Mouse (Mus musculus) embryonic facial prominence, embryonic 14.5 days (tissue): ENCODE measurements at regions not wholly inside any gene's neighbourhood (a gene's known extent, or its start where the extent isn't known, plus 50 kb on each side); places are given as distances from the start of the nearest gene placed in this dataset.

ENCODE experiments used
- ATAC-seq: fragments of 200-750 bp; cut with Nextera tagmentation; 2 replicates; pipeline ENCODE4 v1.8.0; 2017; ENCODE audit warnings: low read depth, moderate number of reproducible peaks, moderate TSS enrichment
- DNase-seq: peaks from one replicate; pipeline ENCODE4 v3.0.0-alpha.2; 2015; ENCODE audit warnings: low spot score
- H3K27ac ChIP-seq: fragments of 300-500 bp; sonication (generic); replicated peaks from 2 replicates; pipeline ENCODE4 v1.5.1; 2014; ENCODE audit warnings: low read depth, mild to moderate bottlenecking, low read length, moderate library complexity
- H3K27me3 ChIP-seq: fragments of 300-500 bp; sonication (generic); replicated peaks from 2 replicates; pipeline ENCODE4 v1.6.1; 2014; ENCODE audit warnings: low read length; ENCODE audit not compliant: control insufficient read depth, insufficient read depth
- H3K36me3 ChIP-seq: fragments of 300-500 bp; sonication (generic); 2 replicates; pipeline ENCODE4 v1.6.1; 2014; ENCODE audit warnings: low read length, mixed read lengths; ENCODE audit not compliant: control insufficient read depth, insufficient read depth
- H3K4me1 ChIP-seq: fragments of 300-500 bp; sonication (generic); 2 replicates; pipeline ENCODE4 v1.6.1; 2014; ENCODE audit warnings: antibody characterized with exemption, low read length; ENCODE audit not compliant: control insufficient read depth, insufficient read depth
- H3K4me2 ChIP-seq: fragments of 300-500 bp; sonication (generic); 2 replicates; pipeline ENCODE4 v1.6.1; 2014; ENCODE audit warnings: low read depth, mild to moderate bottlenecking, low read length, moderate library complexity, mixed read lengths
- H3K4me3 ChIP-seq: fragments of 300-500 bp; sonication (generic); 2 replicates; pipeline ENCODE4 v1.5.1; 2014; ENCODE audit warnings: low read depth, mild to moderate bottlenecking, low read length
- H3K9ac ChIP-seq: fragments of 300-500 bp; sonication (generic); 2 replicates; pipeline ENCODE4 v1.6.1; 2014; ENCODE audit warnings: low read depth, mild to moderate bottlenecking, low read length, moderate library complexity, mixed read lengths
- H3K9me3 ChIP-seq: fragments of 300-500 bp; sonication (generic); 2 replicates; pipeline ENCODE4 v1.6.1; 2016; ENCODE audit warnings: low read length; ENCODE audit not compliant: control insufficient read depth

GRCm38 (mm10) chr7:33857431-33857830, 87.4 kb downstream of the Scgb2b26 start:
- Histone ChIP-seq H3K27me3 (no peaks in the 10 kb centered on the region), H3K27ac (no peak overlapping the region), H3K4me3 (no peak overlapping the region), H3K9ac (no peak overlapping the region), H3K36me3 (no peaks in the 10 kb centered on the region), H3K4me2 (no peak overlapping the region), H3K4me1 (no peaks in the 10 kb centered on the region), H3K9me3 (peaks cover 51% of the 10 kb centered on the region)
- ATAC-seq (no peak), DNase-seq (no peak)

DNA sequence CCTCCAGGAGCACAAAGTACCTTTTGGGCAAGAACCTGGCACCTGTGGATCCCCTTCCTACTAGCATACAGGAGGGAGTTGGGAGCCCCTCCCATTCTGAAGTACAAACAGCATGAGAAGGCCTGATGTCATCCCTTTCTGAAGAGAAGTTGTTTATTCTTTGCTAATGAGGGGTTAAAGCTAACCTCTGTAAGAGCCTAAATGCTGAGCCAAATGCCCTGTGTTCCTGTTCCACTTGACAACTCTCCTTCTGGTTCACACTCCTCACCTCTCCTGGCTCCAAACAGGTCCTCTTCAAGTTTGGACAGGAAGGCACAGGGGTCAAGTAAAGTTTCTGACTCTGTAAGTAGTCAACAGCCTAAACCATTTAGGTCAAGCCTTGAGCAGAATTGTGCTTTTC, 89.9 kb downstream of the Scgb2b26 start:
- peaks cover 44% of the 10 kb centered on the region for H3K9me3 ChIP-seq
- DNase-seq = no peak
- H3K4me1 ChIP-seq = no peaks in the 10 kb centered on the region
- H3K4me2 ChIP-seq = no peak overlapping the region
- H3K36me3 ChIP-seq = no peaks in the 10 kb centered on the region
- no peak overlapping the region for H3K4me3 ChIP-seq
- ATAC-seq = no peak
- no peaks in the 10 kb centered on the region for H3K27me3 ChIP-seq
- H3K9ac ChIP-seq = no peak overlapping the region
- H3K27ac ChIP-seq = no peak overlapping the region
